In the genomic region with DNA sequence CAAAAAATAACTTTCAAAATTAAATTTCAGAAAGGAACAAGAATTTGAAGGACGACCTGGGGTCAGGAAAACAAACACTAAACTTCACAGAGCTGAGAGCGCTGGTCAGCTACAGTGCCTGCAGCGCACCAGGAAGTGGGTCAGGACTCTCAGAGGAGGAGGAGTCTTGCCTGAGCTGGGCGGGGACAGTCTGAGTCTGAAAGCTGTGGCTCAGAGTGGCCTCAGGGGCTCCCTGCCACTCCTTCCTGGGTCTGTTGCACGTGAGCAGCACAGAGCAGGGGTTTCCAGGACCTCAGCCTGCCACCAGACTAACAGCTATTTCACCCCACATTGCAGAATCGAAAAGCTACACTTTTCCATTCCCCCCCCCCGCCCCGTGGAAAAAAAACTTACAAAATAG, we compare ENCODE assay signal across 8 mouse cellular contexts. TPM values are rescaled to one million over a fixed set of nuclear protein-coding genes. Genes with fewer than 3 reads are reported as not detected.
A peak's percentile ranks its signal among the peaks of the same experiment; 100 is the strongest.
DNase-seq lines count a peak whose midpoint lies in the region; ATAC-seq and TF ChIP-seq lines count a peak whose summit lies in the region.

No protein-coding gene starts in this region.

- 8% methylated on average over 8 of the region's 8 CpGs for WGBS in intestine, postnatal 0 days
- WGBS in neural tube, embryonic 13.5 days, result 13% methylated on average over 8 of the region's 8 CpGs

- H3K27ac ChIP-seq in intestine, postnatal 0 days (ENCODE audit: low read depth, low read length), result peak overlapping the region; percentile 93
- H3K27ac ChIP-seq in neural tube, embryonic 13.5 days (replicated peaks), result no peak overlapping the region

- H3K4me1 ChIP-seq in intestine, postnatal 0 days (replicated peaks; ENCODE audit: control insufficient read depth, insufficient read depth, low read length), result peaks cover 34% of the 10 kb centered on the region
- H3K4me1 ChIP-seq in neural tube, embryonic 13.5 days (replicated peaks), result peaks cover 76% of the 10 kb centered on the region

- H3K36me3 ChIP-seq in intestine, postnatal 0 days (ENCODE audit: control insufficient read depth, insufficient read depth), result no peaks in the 10 kb centered on the region
- no peaks in the 10 kb centered on the region for H3K36me3 ChIP-seq in neural tube, embryonic 13.5 days

- H3K4me3 ChIP-seq in intestine, postnatal 0 days (ENCODE audit: low read depth, low read length), result no peak overlapping the region
- no peak overlapping the region for H3K4me3 ChIP-seq in neural tube, embryonic 13.5 days

- H3K4me2 ChIP-seq in intestine, postnatal 0 days (replicated peaks; ENCODE audit: low read depth), result peak overlapping the region; percentile 56
- H3K4me2 ChIP-seq in neural tube, embryonic 13.5 days, result no peak overlapping the region

- no peaks in the 10 kb centered on the region for H3K9me3 ChIP-seq in intestine, postnatal 0 days (ENCODE audit: control insufficient read depth)
- no peaks in the 10 kb centered on the region for H3K9me3 ChIP-seq in neural tube, embryonic 13.5 days

- H3K27me3 ChIP-seq in intestine, postnatal 0 days (replicated peaks; ENCODE audit: control insufficient read depth, insufficient read depth, low read length), result no peaks in the 10 kb centered on the region
- H3K27me3 ChIP-seq in neural tube, embryonic 13.5 days, result no peaks in the 10 kb centered on the region

- intact Hi-C loops in left cerebral cortex, postnatal 4 days (cut with DNase I), result no loop called here

- no peak for TF ChIP-seq CTCF in intestine, postnatal 0 days (IDR thresholded peaks at IDR 0.05; ENCODE audit: low read depth)

- peak; percentile 92 for ATAC-seq in intestine, postnatal 0 days
- ATAC-seq in neural tube, embryonic 13.5 days (ENCODE audit: low read depth), result peak; percentile 70; the same call in 1 of the 2 replicates

- peak; percentile 67 for DNase-seq in left cerebral cortex, postnatal 4 days
- no peak for DNase-seq in left cerebral cortex, adult 8-10 months (ENCODE audit: low spot score in 2 of 2)
- peak; percentile 84 for DNase-seq in embryo, embryonic 10.5 days (ENCODE audit: low spot score)
- peak; percentile 98 for DNase-seq in heart, adult 11 months
- peak; percentile 88 to 91 for DNase-seq in lung, adult 18-20 months
- peak; percentile 67 to 82 for DNase-seq in urinary bladder, postnatal 36 days (ENCODE audit: low spot score in 2 of 2)

- peak overlapping the region; percentile 38; the same call in 1 of the 2 replicates for H3K9ac ChIP-seq in intestine, postnatal 0 days (ENCODE audit: low read depth, low read length)
- H3K9ac ChIP-seq in neural tube, embryonic 13.5 days, result no peak overlapping the region

RNA-seq across cellular contexts. Expression of a gene that starts 11.8 kb away (rescaled TPM):
- total RNA-seq in left cerebral cortex, postnatal 4 days (2021), result 10 to 100 TPM; 19.1 to 21.3 TPM
- 10 to 100 TPM in 3 of 4 experiments, 1 to 10 TPM in 1; 8.5 to 13.2 (median 12.0) TPM for total RNA-seq in left cerebral cortex, adult 8-10 months (2022)
- polyA plus RNA-seq in intestine, postnatal 0 days (2015; fragmentation: Nextera tagmentation; extraction: Ambion mirVana), result 11.8 and 14.6 TPM in 2 replicates
- 12.2 and 14.3 TPM in 2 replicates for polyA plus RNA-seq in neural tube, embryonic 13.5 days (2015; fragmentation: Nextera tagmentation; extraction: Ambion mirVana)

Comparison
In these comparisons a context has a peak if more than half of its experiments do, and no peak if none do; other contexts are left out.
1. DNase-seq: peak in left cerebral cortex, postnatal 4 days (single experiment), embryo, embryonic 10.5 days (single experiment), heart, adult 11 months (single experiment), lung, adult 18-20 months (2 of 2) and urinary bladder, postnatal 36 days (2 of 2); none in left cerebral cortex, adult 8-10 months (0 of 2).